Mouse (Mus musculus): ENCODE results near the gene Fgfrl1. TPM values are rescaled to one million over a fixed set of nuclear protein-coding genes. Genes with fewer than 3 reads are reported as not detected.

Gene Fgfrl1
- polyA plus RNA-seq (2014; fragmentation: Illumina TruSeq; extraction: RNeasy Lipid Tissue Mini Kit (QIAGEN cat#74804); ENCODE audit: low replicate concordance), result 1.0 TPM

GRCm38 (mm10) chr5:108692271-108692670 is at the start of gene Fgfrl1:
Gene Fgfrl1 (plus strand): TSS chr5:108692382.

DNA sequence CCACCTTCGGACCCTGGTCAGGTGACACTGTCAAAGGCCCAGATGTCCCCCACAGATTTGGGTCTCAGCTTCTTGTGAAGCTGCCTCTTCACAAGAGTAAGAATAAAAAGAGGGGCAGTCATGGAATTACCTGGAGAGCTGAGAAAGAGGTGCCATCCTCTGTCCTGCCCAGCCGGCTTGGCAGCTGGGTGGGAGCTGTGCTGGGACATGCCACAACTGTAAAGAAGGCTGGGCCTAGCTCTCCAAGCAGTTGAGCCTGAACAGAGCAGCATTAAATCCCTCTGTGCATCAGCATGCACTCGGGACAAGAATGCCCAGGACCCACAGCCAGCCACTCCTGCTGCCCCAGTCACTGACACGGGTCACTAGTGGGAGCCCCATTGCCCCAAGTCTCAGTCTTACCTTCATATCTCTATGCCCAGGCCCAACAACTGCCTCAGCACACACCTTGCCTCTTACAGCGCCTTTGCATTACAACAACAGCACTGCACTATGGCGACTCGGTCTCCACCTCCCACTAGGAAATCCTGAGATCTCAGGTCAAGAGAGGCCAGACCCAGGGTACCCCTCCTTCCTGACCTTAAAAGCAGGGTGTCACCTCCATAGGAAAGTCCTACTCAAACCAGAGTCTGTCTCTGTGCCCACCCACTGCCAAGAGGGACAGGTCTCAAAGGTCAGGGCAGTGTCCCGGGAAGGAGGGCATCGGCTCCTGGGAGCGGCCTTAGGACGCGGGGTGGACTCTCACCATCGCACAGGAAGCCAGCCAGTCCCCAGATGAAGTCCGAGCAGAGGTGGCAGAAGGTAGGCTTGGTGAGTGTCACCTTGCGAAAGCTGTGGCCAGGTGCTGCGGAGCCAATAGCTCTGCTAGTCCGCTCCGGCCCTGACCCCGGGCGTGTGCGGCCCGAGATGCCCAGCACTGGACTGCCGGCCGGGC is 32.2 kb upstream of the Fgfrl1 start, which contains the start of gene Idua:
Gene Idua (plus strand): TSS at position 634 of the 934 bp plus-strand sequence.

DNA sequence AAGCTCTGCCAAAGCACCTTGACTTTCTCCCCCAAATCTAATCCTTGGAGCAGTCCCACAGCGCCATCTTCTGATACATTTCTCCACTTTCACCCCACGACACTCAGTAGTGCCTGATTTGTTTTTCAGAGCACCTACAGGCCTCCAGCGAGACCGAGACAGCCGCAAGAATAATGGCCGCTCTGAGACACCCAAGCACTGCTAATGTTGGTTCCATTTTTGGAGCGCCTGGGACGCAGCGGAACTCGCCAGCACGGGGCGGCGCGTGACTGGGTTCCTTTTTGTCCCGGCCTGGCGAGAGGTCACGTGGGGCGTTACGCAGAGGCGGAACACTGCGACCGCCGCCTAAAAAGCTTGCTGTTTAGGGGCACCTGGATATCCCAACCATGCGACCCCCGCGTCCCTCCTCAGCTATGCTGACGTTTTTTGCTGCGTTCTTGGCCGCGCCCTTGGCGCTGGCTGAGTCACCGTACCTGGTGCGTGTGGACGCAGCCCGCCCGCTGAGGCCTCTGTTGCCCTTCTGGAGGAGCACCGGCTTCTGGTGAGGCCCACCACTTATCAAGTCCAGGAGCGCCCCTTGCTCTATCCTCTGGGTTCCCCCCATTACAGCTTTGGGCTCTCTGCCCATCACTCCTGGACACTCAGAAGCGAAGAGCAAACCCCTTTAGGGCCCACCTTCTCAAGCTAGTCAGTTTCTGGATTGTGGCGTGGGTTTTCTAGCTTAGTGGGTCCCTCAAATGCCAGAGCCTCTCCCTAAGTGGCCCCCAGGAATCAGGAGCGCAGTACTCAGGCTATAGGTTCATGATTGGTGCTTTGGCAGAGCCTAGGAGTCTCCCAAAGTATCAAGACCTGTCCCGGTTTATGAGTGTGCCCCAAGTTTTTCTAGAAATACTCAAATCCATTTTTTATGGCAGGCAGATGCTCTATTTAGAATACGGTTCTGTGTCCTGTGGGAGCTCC is 22.9 kb upstream of the Fgfrl1 start, which contains the start of gene Dgkq:
Gene Dgkq (minus strand): TSS at position 696 of the 960 bp plus-strand sequence.

GRCm38 (mm10) chr5:108675251-108675816 is 16.8 kb upstream of the Fgfrl1 start, which contains the start of gene Slc26a1:
Gene Slc26a1 (minus strand): TSS chr5:108675569.

Other genes starting within 250 kb of the Fgfrl1 start
- gene Mfsd7a, start 243.5 kb upstream of the Fgfrl1 start, polyA plus RNA-seq (2014; fragmentation: Illumina TruSeq; extraction: RNeasy Lipid Tissue Mini Kit (QIAGEN cat#74804); ENCODE audit: low replicate concordance), result 0.74 TPM
- gene Pcgf3, start 231.2 kb upstream of the Fgfrl1 start, polyA plus RNA-seq (2014; fragmentation: Illumina TruSeq; extraction: RNeasy Lipid Tissue Mini Kit (QIAGEN cat#74804); ENCODE audit: low replicate concordance), result 35.9 TPM
- gene Cplx1, start 142.4 kb upstream of the Fgfrl1 start, polyA plus RNA-seq (2014; fragmentation: Illumina TruSeq; extraction: RNeasy Lipid Tissue Mini Kit (QIAGEN cat#74804); ENCODE audit: low replicate concordance), result 0.30 TPM
- 82.2 TPM for gene Gak, start 62.6 kb upstream of the Fgfrl1 start, polyA plus RNA-seq (2014; fragmentation: Illumina TruSeq; extraction: RNeasy Lipid Tissue Mini Kit (QIAGEN cat#74804); ENCODE audit: low replicate concordance)
- gene Tmem175, start 62.6 kb upstream of the Fgfrl1 start, polyA plus RNA-seq (2014; fragmentation: Illumina TruSeq; extraction: RNeasy Lipid Tissue Mini Kit (QIAGEN cat#74804); ENCODE audit: low replicate concordance), result 14.5 TPM
- 6.4 TPM for gene Idua, start 32.1 kb upstream of the Fgfrl1 start, polyA plus RNA-seq (2014; fragmentation: Illumina TruSeq; extraction: RNeasy Lipid Tissue Mini Kit (QIAGEN cat#74804); ENCODE audit: low replicate concordance)
- gene Dgkq, start 22.7 kb upstream of the Fgfrl1 start, polyA plus RNA-seq (2014; fragmentation: Illumina TruSeq; extraction: RNeasy Lipid Tissue Mini Kit (QIAGEN cat#74804); ENCODE audit: low replicate concordance), result 35.9 TPM
- not detected for gene Slc26a1, start 16.8 kb upstream of the Fgfrl1 start, polyA plus RNA-seq (2014; fragmentation: Illumina TruSeq; extraction: RNeasy Lipid Tissue Mini Kit (QIAGEN cat#74804); ENCODE audit: low replicate concordance)
- gene Rnf212, start 82.6 kb downstream of the Fgfrl1 start, polyA plus RNA-seq (2014; fragmentation: Illumina TruSeq; extraction: RNeasy Lipid Tissue Mini Kit (QIAGEN cat#74804); ENCODE audit: low replicate concordance), result not detected
- gene Tmed11, start 103.0 kb downstream of the Fgfrl1 start, polyA plus RNA-seq (2014; fragmentation: Illumina TruSeq; extraction: RNeasy Lipid Tissue Mini Kit (QIAGEN cat#74804); ENCODE audit: low replicate concordance), result 26.5 TPM
- gene Vmn2r8, start 116.5 kb downstream of the Fgfrl1 start, polyA plus RNA-seq (2014; fragmentation: Illumina TruSeq; extraction: RNeasy Lipid Tissue Mini Kit (QIAGEN cat#74804); ENCODE audit: low replicate concordance), result not detected
- not detected for gene Vmn2r9, start 160.2 kb downstream of the Fgfrl1 start, polyA plus RNA-seq (2014; fragmentation: Illumina TruSeq; extraction: RNeasy Lipid Tissue Mini Kit (QIAGEN cat#74804); ENCODE audit: low replicate concordance)

All from small intestine, adult 10 weeks (tissue).